Mouse (Mus musculus) R1 (cell line): ENCODE measurements around the gene Tspan7.
A peak's percentile ranks its signal among the peaks of the same experiment; 100 is the strongest.

Source experiments
- DNase-seq: peaks from one replicate; pipeline ENCODE4 v3.0.0-alpha.2; 2018; ENCODE audit warnings: low read depth, low spot score

Gene Tspan7

DNA sequence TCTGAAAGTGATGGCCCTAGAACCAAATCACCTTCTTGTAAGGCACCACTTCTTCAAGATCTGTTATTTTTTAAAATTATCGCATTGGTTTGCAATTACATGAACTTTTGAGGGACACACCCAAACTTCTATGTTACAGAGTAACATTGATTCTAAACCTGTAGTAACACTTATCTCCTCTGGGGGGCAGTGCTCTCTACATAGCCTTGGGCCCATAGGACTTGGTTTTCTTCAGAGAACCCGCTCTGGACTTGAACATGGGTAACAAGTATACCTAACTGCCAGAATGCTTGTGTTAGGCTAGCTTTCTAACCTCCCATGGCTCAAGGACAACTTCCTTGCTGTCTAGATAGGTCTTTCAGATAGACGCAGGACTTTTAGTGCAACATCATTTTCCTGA, 64.8 kb downstream of the Tspan7 start:
- DNase-seq, result peak; percentile 4

DNA sequence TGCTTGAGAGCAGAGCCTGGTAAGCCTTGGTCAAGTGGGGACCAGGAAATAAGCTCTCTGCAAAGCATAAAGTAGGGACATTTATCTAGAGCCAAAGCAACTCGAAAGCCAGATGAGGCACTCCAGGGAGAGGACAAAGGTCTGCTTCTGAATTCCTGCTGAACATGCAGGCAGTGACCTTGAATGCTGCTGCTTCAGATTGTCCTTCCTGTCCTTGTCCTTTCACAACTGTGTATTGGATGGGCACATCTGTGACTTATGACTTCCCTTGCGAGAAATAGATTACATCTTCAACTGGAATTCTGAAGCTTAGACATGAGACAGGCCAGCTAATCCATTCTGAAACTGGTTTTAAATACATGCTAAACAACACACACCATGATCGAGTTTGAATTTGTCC, 71.9 kb downstream of the Tspan7 start:
- no peak for DNase-seq

- DNase-seq, result no peak
Measured at GRCm38 (mm10) chrX:10557596-10557995, 72.6 kb downstream of the Tspan7 start.

DNA sequence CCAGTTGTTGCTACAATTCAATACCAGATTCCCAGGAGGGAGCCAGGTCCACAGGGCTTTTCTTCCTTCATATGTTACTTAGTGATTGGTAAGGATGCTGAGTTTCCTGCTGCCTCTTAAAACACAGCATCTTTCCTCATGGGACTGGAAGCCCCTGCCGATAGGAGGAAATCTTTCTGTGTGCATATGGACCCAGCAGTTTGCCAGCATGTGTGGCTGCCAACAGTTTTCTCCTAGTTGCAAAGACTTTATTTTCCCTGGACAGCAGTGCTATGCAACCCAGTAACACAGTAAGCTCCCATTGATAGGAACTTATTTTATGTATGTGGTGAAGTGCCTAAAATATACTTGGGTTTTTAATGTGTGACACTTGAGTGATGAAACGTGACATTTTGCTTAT, 73.7 kb downstream of the Tspan7 start:
- no peak for DNase-seq

DNA sequence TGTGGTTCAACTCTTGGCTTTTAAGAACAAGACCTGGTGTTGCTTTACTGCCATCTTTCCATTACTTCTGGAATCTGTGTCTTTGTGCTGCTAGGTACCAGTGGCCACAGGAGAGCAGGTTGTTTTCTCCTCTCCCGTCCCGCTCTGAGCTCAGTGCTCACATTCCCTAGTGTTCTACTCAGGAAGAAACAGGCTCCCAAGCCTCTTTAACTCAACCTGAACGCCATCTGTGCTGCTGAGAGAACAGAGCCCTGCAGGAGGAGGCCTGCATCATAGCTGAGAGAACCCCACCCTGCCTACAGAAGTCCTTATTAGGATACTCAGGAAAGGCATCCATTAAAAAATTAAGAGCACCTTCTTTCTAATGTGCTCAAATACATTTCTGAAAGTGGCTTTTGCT, 80.9 kb downstream of the Tspan7 start:
- DNase-seq, result no peak

DNA sequence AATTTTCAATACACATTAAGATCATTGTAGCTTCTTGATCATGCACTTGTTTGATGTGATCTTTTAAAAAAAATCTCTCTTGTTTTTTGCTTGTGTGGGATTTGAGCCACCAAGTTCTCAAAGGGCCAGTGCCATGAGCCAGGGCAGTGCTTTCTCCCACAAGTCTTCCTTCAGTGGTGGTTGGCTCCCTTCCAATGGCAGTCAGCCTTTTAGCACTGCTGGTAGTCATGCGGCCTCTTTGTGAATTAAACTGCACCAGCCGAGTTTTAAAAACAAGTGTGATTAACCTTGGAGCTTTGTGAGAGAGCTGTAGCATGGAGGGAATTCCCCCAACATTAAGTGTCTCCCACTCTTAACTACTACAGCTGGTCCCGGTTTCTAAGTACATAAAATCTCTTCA, 89.6 kb downstream of the Tspan7 start:
- DNase-seq, result no peak

DNA sequence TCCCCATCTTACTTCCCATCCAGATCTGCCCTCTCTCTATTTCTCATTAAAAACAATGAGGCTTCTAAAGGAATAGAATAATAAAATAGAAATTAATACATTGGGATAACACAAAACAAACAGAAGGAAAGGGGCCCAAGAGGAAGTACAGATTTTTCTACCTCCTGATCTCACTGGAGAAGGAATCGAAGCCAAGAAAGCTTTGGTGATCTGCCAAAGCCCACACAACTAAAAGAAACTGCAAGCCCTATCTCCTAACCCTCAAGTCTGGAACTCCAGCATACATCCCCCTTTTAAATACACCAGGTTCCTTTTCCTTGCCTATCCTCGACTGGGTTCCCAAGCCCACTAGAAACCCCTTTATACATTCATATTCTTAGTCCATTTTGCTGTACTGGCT, 90.4 kb downstream of the Tspan7 start:
- no peak for DNase-seq

DNA sequence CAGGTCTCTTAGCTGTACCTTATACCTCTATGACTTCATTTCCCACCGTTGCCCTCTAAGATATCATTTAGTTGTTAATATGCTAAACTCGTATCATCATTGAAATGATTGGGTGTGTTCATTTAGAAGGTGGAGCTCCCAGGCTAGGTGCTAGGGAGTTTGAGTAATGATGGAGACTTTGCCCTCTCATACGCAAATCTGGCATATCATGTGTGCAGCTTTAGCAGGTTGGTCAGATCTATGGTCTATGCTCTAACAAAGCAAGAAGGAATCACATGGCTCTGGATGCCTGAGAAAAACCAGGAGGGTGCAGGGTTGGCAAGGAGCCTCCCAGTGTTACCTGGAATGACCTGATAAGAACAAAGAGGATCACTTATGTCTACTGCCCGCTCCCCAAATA, 91.4 kb downstream of the Tspan7 start:
- no peak for DNase-seq

DNA sequence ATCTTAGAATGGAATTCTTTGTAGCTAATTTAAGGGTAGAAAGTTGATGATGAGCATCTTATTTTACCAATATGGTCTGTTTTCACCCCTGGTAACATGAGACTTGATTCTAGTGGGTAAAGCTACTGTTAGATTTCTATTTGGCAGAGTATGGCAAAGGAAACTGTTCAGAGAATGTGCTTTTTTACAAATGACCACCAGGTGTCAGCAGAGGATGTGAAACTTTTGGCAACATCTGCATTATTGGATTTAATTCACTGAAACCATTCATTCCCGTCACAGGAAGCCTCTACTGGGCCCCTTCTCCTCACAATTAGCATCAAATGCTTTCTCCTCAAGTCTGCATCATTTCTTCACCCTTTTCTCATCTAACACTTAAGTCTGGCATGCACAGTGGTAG, 92.4 kb downstream of the Tspan7 start:
- peak; percentile 19 for DNase-seq

DNA sequence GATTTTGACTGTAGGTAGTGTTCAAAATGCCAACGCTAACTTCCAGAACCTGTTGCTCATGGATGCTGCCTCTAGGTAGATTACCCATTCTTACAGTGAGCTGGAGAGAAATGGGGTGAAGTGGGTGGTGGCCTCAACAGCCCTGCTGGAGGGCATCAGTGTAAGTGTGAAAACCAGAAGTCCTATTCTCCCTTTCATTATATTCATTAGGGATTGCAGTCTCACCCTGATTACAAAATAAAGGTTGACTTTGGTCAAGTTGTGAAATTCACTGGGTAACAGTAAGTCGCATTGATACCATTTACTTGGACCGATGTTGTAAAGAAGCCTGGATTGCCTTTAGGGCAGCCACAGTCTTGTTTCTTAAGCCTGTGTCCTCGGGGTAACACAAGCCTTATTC, 97.8 kb downstream of the Tspan7 start:
- no peak for DNase-seq

GRCm38 (mm10) chrX:10592244-10592643, 107.3 kb downstream of the Tspan7 start:
- peak; percentile 16 for DNase-seq

DNA sequence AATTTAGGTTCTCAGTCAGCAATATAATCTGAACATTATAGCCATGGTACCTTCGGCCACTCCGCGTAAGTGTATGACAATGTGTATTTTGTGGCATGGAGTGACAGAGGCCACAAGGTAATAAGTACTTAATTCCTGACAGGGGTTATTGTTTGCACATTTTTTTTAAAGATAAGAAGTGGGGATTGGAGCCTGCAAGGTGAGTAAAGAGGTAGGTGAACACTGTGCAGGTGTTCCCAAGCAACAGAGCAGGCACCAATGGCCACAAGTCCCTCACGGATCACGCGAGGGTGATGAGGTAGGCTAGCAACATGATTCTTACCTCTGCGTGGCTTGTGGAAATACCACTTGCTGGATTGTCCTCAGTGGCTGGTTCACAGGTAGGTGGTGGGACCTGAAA, 108.6 kb downstream of the Tspan7 start:
- DNase-seq, result no peak

- peak; percentile 48 for DNase-seq
Measured at GRCm38 (mm10) chrX:10617119-10617518, 132.2 kb downstream of the Tspan7 start.

GRCm38 (mm10) chrX:10641062-10641461, 156.1 kb downstream of the Tspan7 start:
- no peak for DNase-seq
